In the genomic region with DNA sequence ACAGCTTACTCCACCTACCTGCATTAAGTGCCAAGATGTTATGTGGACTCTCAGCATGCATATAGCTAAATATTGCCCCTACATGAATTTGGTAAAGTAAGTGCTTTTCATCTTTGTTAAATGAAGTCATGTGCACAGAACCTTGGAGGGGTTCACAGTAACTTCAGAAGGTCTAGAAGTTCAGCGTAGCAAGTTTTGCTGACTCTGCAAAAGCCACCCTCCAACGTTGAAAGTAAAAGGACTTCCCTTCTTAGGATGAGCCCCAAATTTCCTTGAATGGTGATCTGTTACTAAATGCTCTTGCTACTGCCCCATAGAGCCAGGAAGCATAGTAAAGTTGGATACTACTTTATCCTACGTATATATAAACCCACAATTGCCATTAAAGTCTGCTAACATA, we compare ENCODE assay signal across 24 mouse cellular contexts.
"Had no signal": no experiment of that assay in that cellular context is flagged by ENCODE, and none has a peak within 500 bp of the region (broad histone marks: within the 10 kb centered on the region; RNA-seq: fewer than 3 reads in every experiment).

No protein-coding gene starts in this region.

- H3K9me3 ChIP-seq: liver, embryonic 15.5 days; lung, embryonic 15.5 days; midbrain, embryonic 10.5 days; midbrain, embryonic 12.5 days; neural tube, embryonic 13.5 days; neural tube, embryonic 15.5 days; stomach, embryonic 15.5 days had no signal

- H3K27ac ChIP-seq: liver, embryonic 15.5 days; lung, embryonic 15.5 days; midbrain, embryonic 10.5 days; midbrain, embryonic 12.5 days; neural tube, embryonic 13.5 days; neural tube, embryonic 15.5 days; stomach, embryonic 15.5 days; stomach, postnatal 0 days had no signal

- H3K27me3 ChIP-seq: liver, embryonic 15.5 days; lung, embryonic 15.5 days; midbrain, embryonic 12.5 days; neural tube, embryonic 13.5 days; neural tube, embryonic 15.5 days; stomach, embryonic 15.5 days had no signal

- H3K4me3 ChIP-seq: liver, embryonic 15.5 days; lung, embryonic 15.5 days; midbrain, embryonic 10.5 days; midbrain, embryonic 12.5 days; myocyte; neural tube, embryonic 13.5 days; neural tube, embryonic 15.5 days; stomach, embryonic 15.5 days had no signal

- H3K36me3 ChIP-seq: liver, embryonic 15.5 days; lung, embryonic 15.5 days; midbrain, embryonic 10.5 days; midbrain, embryonic 12.5 days; neural tube, embryonic 13.5 days; neural tube, embryonic 15.5 days; stomach, embryonic 15.5 days had no signal

- H3K9ac ChIP-seq: liver, embryonic 15.5 days; liver, postnatal 0 days; lung, embryonic 15.5 days; midbrain, embryonic 12.5 days; neural tube, embryonic 13.5 days; neural tube, embryonic 15.5 days; stomach, embryonic 15.5 days had no signal

- DNase-seq: liver, postnatal 0 days; lung, adult 2 months; lung, postnatal 14 days; lung, postnatal 36 days; midbrain, embryonic 14.5 days; retina, postnatal 1 day; right cerebral cortex, adult 18-20 months; right cerebral cortex, postnatal 25 days; right cerebral cortex, postnatal 4 days; spleen, adult 18-20 months; thymus, adult 2 months; thymus, postnatal 25 days; thymus, postnatal 4 days had no signal

- ATAC-seq: liver, postnatal 0 days; lung, postnatal 0 days; midbrain, embryonic 16.5 days had no signal
